Mouse (Mus musculus) liver, embryonic 15.5 days (tissue): Measurements from ENCODE around the gene Cradd. TPM values are rescaled to one million over a fixed set of nuclear protein-coding genes. Genes with fewer than 3 reads are reported as not detected.

Experiments
- ATAC-seq: fragments of 200-750 bp; cut with Nextera tagmentation; 2 replicates; pipeline ENCODE4 v1.8.0; 2017; ENCODE audit warnings: moderate number of reproducible peaks, mild to moderate bottlenecking, moderate library complexity; ENCODE audit not compliant: insufficient read depth
- H3K27ac ChIP-seq: fragments of 300-500 bp; sonication (generic); replicated peaks from 2 replicates; pipeline ENCODE4 v1.5.1; 2015; ENCODE audit warnings: mild to moderate bottlenecking, inconsistent platforms
- H3K27me3 ChIP-seq: fragments of 300-500 bp; sonication (generic); 2 replicates; pipeline ENCODE4 v1.6.1; 2015; ENCODE audit warnings: mild to moderate bottlenecking, inconsistent platforms
- H3K36me3 ChIP-seq: fragments of 300-500 bp; sonication (generic); replicated peaks from 2 replicates; pipeline ENCODE4 v1.6.1; 2015; ENCODE audit warnings: moderate library complexity, mild to moderate bottlenecking, inconsistent platforms
- H3K4me1 ChIP-seq: fragments of 300-500 bp; sonication (generic); replicated peaks from 2 replicates; pipeline ENCODE4 v1.6.1; 2015; ENCODE audit warnings: inconsistent platforms
- H3K4me2 ChIP-seq: fragments of 300-500 bp; sonication (generic); 2 replicates; pipeline ENCODE4 v1.6.1; 2015; ENCODE audit warnings: moderate library complexity, mild to moderate bottlenecking, inconsistent platforms
- H3K4me3 ChIP-seq: fragments of 300-500 bp; sonication (generic); replicated peaks from 2 replicates; pipeline ENCODE4 v1.5.1; 2015; ENCODE audit warnings: mild to moderate bottlenecking, inconsistent platforms
- H3K9ac ChIP-seq: fragments of 300-500 bp; sonication (generic); 2 replicates; pipeline ENCODE4 v1.6.1; 2015; ENCODE audit warnings: moderate library complexity, mild to moderate bottlenecking, inconsistent platforms
- H3K9me3 ChIP-seq: fragments of 300-500 bp; sonication (generic); replicated peaks from 2 replicates; pipeline ENCODE4 v1.6.1; 2016; ENCODE audit warnings: inconsistent platforms
- WGBS: fragments of 180-500 bp; shearing (Covaris S2); methylation state at CpG from one replicate; pipeline ENCODE4 v1.1.7; 2015; ENCODE audit warnings: mixed read lengths; ENCODE audit not compliant: insufficient replicate concordance; 5-methylcytosine and 5-hydroxymethylcytosine counted together
- polyA plus RNA-seq: library from polyadenylated mRNA; unstranded; fragments of >200 nt; fragmentation: Nextera tagmentation; extraction: Ambion mirVana; gene quantifications from 2 replicates; pipeline ENCODE4 v1.2.1, GENCODE M21; 2015

Cradd gene
- polyA plus RNA-seq, 1 experiment from 2014 or later = 4.2 TPM

- Histone ChIP-seq H3K9me3 (no peaks in the 10 kb centered on the region), H3K4me2 (no peak overlapping the region), H3K27me3 (no peaks in the 10 kb centered on the region), H3K27ac (no peak overlapping the region), H3K4me3 (no peak overlapping the region), H3K9ac (no peak overlapping the region), H3K4me1 (peaks cover 16% of the 10 kb centered on the region; the same call in 1 of the 2 replicates), H3K36me3 (no peaks in the 10 kb centered on the region)
- 81% methylated on average over 19 of the region's 19 CpGs for WGBS
- ATAC-seq = no peak
Measured at GRCm38 (mm10) chr10:95315801-95316474, 8.0 kb downstream of the Cradd start.

- Histone ChIP-seq H3K27ac (no peak overlapping the region), H3K9ac (no peak overlapping the region), H3K9me3 (no peaks in the 10 kb centered on the region), H3K36me3 (no peaks in the 10 kb centered on the region), H3K4me2 (no peak overlapping the region), H3K27me3 (no peaks in the 10 kb centered on the region), H3K4me1 (peaks cover 16% of the 10 kb centered on the region; the same call in 1 of the 2 replicates), H3K4me3 (no peak overlapping the region)
- 88% methylated on average over 11 of the region's 11 CpGs for WGBS
- ATAC-seq = no peak
Measured at GRCm38 (mm10) chr10:95315321-95315720, 8.6 kb downstream of the Cradd start.

- no peak overlapping the region for H3K27ac ChIP-seq
- no peak for ATAC-seq
- no peak overlapping the region for H3K9ac ChIP-seq
- H3K4me1 ChIP-seq = peaks cover 20% of the 10 kb centered on the region; the same call in 1 of the 2 replicates
- H3K4me3 ChIP-seq = no peak overlapping the region
- H3K36me3 ChIP-seq = no peaks in the 10 kb centered on the region
- no peaks in the 10 kb centered on the region for H3K27me3 ChIP-seq
- H3K4me2 ChIP-seq = no peak overlapping the region
- WGBS = 32% methylated on average over 5 of the region's 5 CpGs
- H3K9me3 ChIP-seq = no peaks in the 10 kb centered on the region
Measured at GRCm38 (mm10) chr10:95314019-95314418, 9.9 kb downstream of the Cradd start.

GRCm38 (mm10) chr10:95313524-95313923 lies 10.4 kb downstream of the Cradd start:
- peaks cover 20% of the 10 kb centered on the region; the same call in 1 of the 2 replicates for H3K4me1 ChIP-seq
- no peak for ATAC-seq

DNA sequence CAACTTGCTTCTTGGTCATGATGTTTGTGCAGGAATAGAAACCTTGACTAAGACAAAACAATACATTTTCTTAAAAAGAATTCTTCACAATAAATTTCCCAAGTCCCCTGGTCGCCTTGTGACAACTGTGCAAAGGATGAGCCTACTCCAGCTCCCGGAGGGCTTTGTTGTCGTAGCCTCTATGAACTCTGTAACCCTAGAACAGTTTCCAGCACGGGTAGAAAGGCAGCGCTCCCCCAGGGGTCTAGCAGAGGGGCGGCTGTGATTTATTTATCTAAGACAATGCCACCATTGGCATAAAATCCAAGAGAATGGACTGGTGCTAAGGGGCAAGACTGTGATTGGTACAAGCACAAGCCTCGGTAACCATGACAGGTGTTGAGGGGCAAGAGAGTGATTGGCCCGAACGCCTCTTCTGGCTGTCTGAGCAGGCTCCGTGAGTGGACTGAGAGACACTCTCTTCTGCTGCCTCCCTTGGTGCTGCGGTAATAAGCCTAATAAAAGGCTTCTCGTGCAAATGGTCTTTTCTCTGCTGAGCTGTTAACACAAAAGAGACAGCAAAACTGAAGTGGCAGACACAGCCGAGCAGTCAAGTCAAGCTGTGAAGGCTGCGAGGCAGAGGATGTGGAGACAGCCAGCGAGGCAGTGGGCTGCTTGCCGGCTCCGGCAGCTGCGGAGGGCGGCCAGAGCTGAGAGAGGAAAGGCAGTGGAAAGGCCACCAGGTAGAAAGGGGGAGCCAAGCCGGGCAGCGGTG lies 13.1 kb downstream of the Cradd start:
- H3K36me3 ChIP-seq = no peaks in the 10 kb centered on the region
- no peak for ATAC-seq
- H3K9me3 ChIP-seq = no peaks in the 10 kb centered on the region
- no peak overlapping the region for H3K4me2 ChIP-seq
- H3K27ac ChIP-seq = no peak overlapping the region
- 67% methylated on average over 21 of the region's 21 CpGs for WGBS
- 0 out of 2 replicates have a peak, but pooled peaks cover 5% of the 10 kb centered on the region for H3K4me1 ChIP-seq
- H3K9ac ChIP-seq = no peak overlapping the region
- H3K4me3 ChIP-seq = no peak overlapping the region
- no peaks in the 10 kb centered on the region for H3K27me3 ChIP-seq

More at GRCm38 (mm10) chr10:95313524-95313923, 10.4 kb downstream of the Cradd start:
- no peak overlapping the region for H3K9ac ChIP-seq
- H3K27ac ChIP-seq = no peak overlapping the region
- no peaks in the 10 kb centered on the region for H3K36me3 ChIP-seq
- H3K4me2 ChIP-seq = no peak overlapping the region
- H3K4me3 ChIP-seq = no peak overlapping the region
- WGBS = 49% methylated on average over 9 of the region's 9 CpGs
- no peaks in the 10 kb centered on the region for H3K27me3 ChIP-seq
- H3K9me3 ChIP-seq = no peaks in the 10 kb centered on the region

- no peak overlapping the region for H3K9ac ChIP-seq
- WGBS = 57% methylated on average over 13 of the region's 13 CpGs
- ATAC-seq = no peak
- 0 out of 2 replicates have a peak, but pooled peaks cover 4% of the 10 kb centered on the region for H3K4me1 ChIP-seq
- no peaks in the 10 kb centered on the region for H3K9me3 ChIP-seq
- no peaks in the 10 kb centered on the region for H3K36me3 ChIP-seq
- H3K4me2 ChIP-seq = no peak overlapping the region
- no peak overlapping the region for H3K27ac ChIP-seq
- H3K27me3 ChIP-seq = no peaks in the 10 kb centered on the region
- no peak overlapping the region for H3K4me3 ChIP-seq
Measured at GRCm38 (mm10) chr10:95309412-95310322, 14.3 kb downstream of the Cradd start.

DNA sequence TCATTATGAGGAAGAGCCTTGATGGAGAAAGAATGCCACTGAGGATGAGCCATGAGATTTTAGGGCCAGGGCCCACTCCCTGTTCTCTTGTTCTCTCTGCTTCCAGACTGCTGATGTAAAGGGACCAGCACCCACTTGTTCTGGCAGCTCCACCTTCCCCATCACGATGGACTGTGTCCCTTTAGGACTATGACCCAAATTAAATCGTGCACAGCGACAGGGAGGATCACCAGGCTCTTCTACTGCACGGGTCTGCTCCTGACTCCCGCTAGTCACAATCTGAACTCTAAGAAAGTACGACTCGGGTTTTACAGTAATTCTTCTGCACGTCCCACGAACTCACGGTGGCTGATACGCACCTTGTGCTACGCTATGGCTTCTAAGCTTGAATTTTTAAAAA lies 14.9 kb downstream of the Cradd start:
- no peaks in the 10 kb centered on the region for H3K27me3 ChIP-seq
- H3K9me3 ChIP-seq = no peaks in the 10 kb centered on the region
- ATAC-seq = no peak
- no peak overlapping the region for H3K4me2 ChIP-seq
- 80% methylated on average over 12 of the region's 12 CpGs for WGBS
- H3K36me3 ChIP-seq = no peaks in the 10 kb centered on the region
- H3K4me3 ChIP-seq = no peak overlapping the region
- no peak overlapping the region for H3K9ac ChIP-seq
- peaks cover 8% of the 10 kb centered on the region; the same call in 1 of the 2 replicates for H3K4me1 ChIP-seq
- H3K27ac ChIP-seq = no peak overlapping the region

- H3K4me2 ChIP-seq = no peak overlapping the region
- ATAC-seq = no peak
- no peaks in the 10 kb centered on the region for H3K9me3 ChIP-seq
- H3K4me3 ChIP-seq = no peak overlapping the region
- H3K27ac ChIP-seq = no peak overlapping the region
- H3K36me3 ChIP-seq = no peaks in the 10 kb centered on the region
- H3K9ac ChIP-seq = no peak overlapping the region
- WGBS = 75% methylated on average over 5 of the region's 5 CpGs
- no peaks in the 10 kb centered on the region for H3K27me3 ChIP-seq
- H3K4me1 ChIP-seq = peaks cover 8% of the 10 kb centered on the region; the same call in 1 of the 2 replicates
Measured at GRCm38 (mm10) chr10:95307916-95308315, 16.0 kb downstream of the Cradd start.

GRCm38 (mm10) chr10:95306824-95307552 lies 16.9 kb downstream of the Cradd start:
- no peak overlapping the region for H3K4me3 ChIP-seq
- H3K27me3 ChIP-seq = no peaks in the 10 kb centered on the region
- H3K9me3 ChIP-seq = no peaks in the 10 kb centered on the region
- 61% methylated on average over 11 of the region's 11 CpGs for WGBS
- H3K9ac ChIP-seq = no peak overlapping the region
- H3K4me2 ChIP-seq = no peak overlapping the region
- no peak for ATAC-seq
- no peaks in the 10 kb centered on the region for H3K36me3 ChIP-seq
- no peak overlapping the region for H3K27ac ChIP-seq
- peaks cover 14% of the 10 kb centered on the region for H3K4me1 ChIP-seq

DNA sequence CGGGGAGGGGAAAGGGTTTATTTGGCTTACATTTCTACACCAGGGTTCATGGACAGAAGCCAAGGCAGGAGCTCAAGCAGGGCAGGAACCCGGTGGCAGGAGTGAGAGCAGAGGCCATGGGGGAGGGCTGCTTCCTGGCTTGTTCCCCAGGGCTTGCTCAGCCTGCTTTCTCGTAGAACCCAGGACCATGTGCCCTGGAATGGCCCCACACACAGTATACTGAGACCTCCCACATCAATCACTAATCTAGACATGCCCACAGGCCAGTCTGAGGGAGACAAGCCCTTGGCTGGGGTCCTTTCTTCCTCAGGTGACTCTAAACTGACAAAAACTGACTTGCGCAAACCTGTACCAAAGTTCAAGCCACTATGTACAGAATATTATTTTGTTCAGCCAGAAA lies 19.7 kb downstream of the Cradd start:
- peaks cover 13% of the 10 kb centered on the region for H3K4me1 ChIP-seq
- no peak overlapping the region; the same call in 1 of the 2 replicates for H3K27ac ChIP-seq
- no peaks in the 10 kb centered on the region for H3K27me3 ChIP-seq
- no peak overlapping the region for H3K4me3 ChIP-seq
- H3K4me2 ChIP-seq = no peak overlapping the region
- no peaks in the 10 kb centered on the region for H3K36me3 ChIP-seq
- peak; percentile 51; the same call in 1 of the 2 replicates for ATAC-seq
- no peaks in the 10 kb centered on the region for H3K9me3 ChIP-seq
- H3K9ac ChIP-seq = no peak overlapping the region
- WGBS = 32% methylated on average over 4 of the region's 4 CpGs
